Mouse (Mus musculus) spleen, postnatal 4 days (tissue): ENCODE results near the gene Tent5b.

Source experiments
- DNase-seq, 2 experiments: peaks; one replicate each; pipeline ENCODE4 v3.0.0; 2022; ENCODE audit warnings: low spot score in 2 of 2

Gene Tent5b

GRCm38 (mm10) chr4:133479458-133480184 lies at the start of gene Tent5b:
Gene Tent5b (plus strand): TSS chr4:133480132.
- DNase-seq: peak; percentile 92 to 95

- DNase-seq: no peak
Observed at GRCm38 (mm10) chr4:133431508-133431907, 48.4 kb upstream of the Tent5b start.

GRCm38 (mm10) chr4:133432560-133433171 lies 47.3 kb upstream of the Tent5b start:
- DNase-seq: no peak

- no peak for DNase-seq
Observed at GRCm38 (mm10) chr4:133435921-133436320, 44.0 kb upstream of the Tent5b start.

- DNase-seq: no peak
Observed at GRCm38 (mm10) chr4:133439460-133440376, 40.2 kb upstream of the Tent5b start.

- no peak for DNase-seq
Observed at GRCm38 (mm10) chr4:133440377-133440795, 39.5 kb upstream of the Tent5b start.

GRCm38 (mm10) chr4:133442194-133442593 lies 37.7 kb upstream of the Tent5b start:
- no peak for DNase-seq

- DNase-seq: no peak
Observed at GRCm38 (mm10) chr4:133443085-133443484, 36.8 kb upstream of the Tent5b start.

GRCm38 (mm10) chr4:133445727-133446126 lies 34.2 kb upstream of the Tent5b start:
- DNase-seq: no peak

- DNase-seq: no peak
Observed at GRCm38 (mm10) chr4:133447366-133447765, 32.6 kb upstream of the Tent5b start.

- no peak for DNase-seq
Observed at GRCm38 (mm10) chr4:133447967-133448366, 32.0 kb upstream of the Tent5b start.

- no peak for DNase-seq
Observed at GRCm38 (mm10) chr4:133448708-133449388, 31.1 kb upstream of the Tent5b start.

- DNase-seq: peak; percentile 32 to 85
Observed at GRCm38 (mm10) chr4:133449726-133450125, 30.2 kb upstream of the Tent5b start.

- peak; percentile 81 to 96 for DNase-seq
Observed at GRCm38 (mm10) chr4:133451536-133451935, 28.4 kb upstream of the Tent5b start.

GRCm38 (mm10) chr4:133452433-133452832 lies 27.5 kb upstream of the Tent5b start:
- DNase-seq: no peak

GRCm38 (mm10) chr4:133458044-133458443 lies 21.9 kb upstream of the Tent5b start:
- peak in 1 of 2 experiments; percentile 29 for DNase-seq

- DNase-seq: no peak
Observed at GRCm38 (mm10) chr4:133460006-133460405, 19.9 kb upstream of the Tent5b start.

- no peak for DNase-seq
Observed at GRCm38 (mm10) chr4:133460796-133461325, 19.1 kb upstream of the Tent5b start.

- DNase-seq: no peak
Observed at GRCm38 (mm10) chr4:133461362-133461761, 18.6 kb upstream of the Tent5b start.

- DNase-seq: no peak
Observed at GRCm38 (mm10) chr4:133463184-133463583, 16.7 kb upstream of the Tent5b start.

- peak; percentile 58 to 79 for DNase-seq
Observed at GRCm38 (mm10) chr4:133468080-133468479, 11.9 kb upstream of the Tent5b start.
